Mouse (Mus musculus) megakaryocyte, embryonic 14.5 days (primary cell): Measurements from ENCODE around the gene Apopt1.

ENCODE experiments used
- FLI1 ChIP-seq: IDR thresholded peaks from 2 replicates; pipeline ENCODE4 v1.6.1; 2012; ENCODE audit warnings: low read length, inconsistent platforms, mixed read lengths
- GATA1 ChIP-seq: IDR thresholded peaks from 3 replicates; pipeline ENCODE4 v1.6.1; 2012; ENCODE audit warnings: mixed read lengths, low read length, inconsistent platforms, borderline replicate concordance

- TF ChIP-seq GATA1 (no peak), FLI1 (no peak)
Observed at GRCm38 (mm10) chr12:111697708-111698107, 15.4 kb upstream of the Apopt1 start.
